Mouse (Mus musculus) cerebellum, postnatal 4 days (tissue): Measurements from ENCODE around the gene Speer4d.
"Not testable (repeated sequence)": the region's sequence is repeated elsewhere in the genome, so short reads cannot be mapped to it uniquely, and the experiment has no call there.

Experiments used
- DNase-seq, 2 experiments: peaks; one replicate each; pipeline ENCODE4 v3.0.0; 2022; ENCODE audit warnings: low spot score in 2 of 2, mixed read lengths in 1 of 2

The Speer4d gene

GRCm38 (mm10) chr5:15670789-15671188, 51.9 kb downstream of the Speer4d start:
- DNase-seq = not testable (repeated sequence)
